Mouse (Mus musculus): ENCODE data around the gene Usp2. TPM values are rescaled to one million over a fixed set of nuclear protein-coding genes. Genes with fewer than 3 reads are reported as not detected.

Usp2 gene
- polyA plus RNA-seq, 1 experiment from 2014 or later, result 18.6 TPM

DNA sequence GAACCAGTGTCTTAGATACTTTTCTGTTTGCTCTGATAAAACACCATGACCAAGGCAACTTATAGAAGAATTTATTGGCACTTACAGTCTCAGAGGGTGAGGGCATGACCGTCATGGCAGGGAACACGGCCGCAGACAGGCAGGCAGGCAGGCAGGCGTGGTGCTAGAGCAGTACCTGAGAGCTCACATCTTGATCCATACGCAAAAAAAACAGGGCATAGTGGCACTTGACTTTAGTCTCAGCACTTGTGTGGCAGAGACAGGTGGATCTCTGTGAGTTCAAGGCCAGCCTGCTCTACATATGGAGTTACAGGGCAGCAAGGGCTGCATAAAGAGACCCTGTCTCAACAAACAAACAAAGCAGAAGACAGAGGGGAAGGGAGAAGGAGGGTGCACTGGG, 33.5 kb upstream of the Usp2 start:
- Histone ChIP-seq H3K4me1 (ENCODE audit: control insufficient read depth, insufficient read depth, low read depth, low read length) (no peaks in the 10 kb centered on the region), H3K4me2 (ENCODE audit: low read length) (no peak overlapping the region), H3K4me3 (ENCODE audit: low read length) (no peak overlapping the region), H3K9me3 (ENCODE audit: control insufficient read depth, low read length) (no peaks in the 10 kb centered on the region), H3K27me3 (replicated peaks; ENCODE audit: control insufficient read depth, insufficient read depth, low read length) (no peaks in the 10 kb centered on the region), H3K27ac (ENCODE audit: low read depth, low read length) (no peak overlapping the region), H3K36me3 (ENCODE audit: control insufficient read depth, insufficient read depth, low read length) (no peaks in the 10 kb centered on the region), H3K9ac (ENCODE audit: low read depth, low read length) (no peak overlapping the region)
- 90% methylated on average over 5 of the region's 5 CpGs for whole genome bisulfite sequencing
- no peak for ATAC-seq

DNA sequence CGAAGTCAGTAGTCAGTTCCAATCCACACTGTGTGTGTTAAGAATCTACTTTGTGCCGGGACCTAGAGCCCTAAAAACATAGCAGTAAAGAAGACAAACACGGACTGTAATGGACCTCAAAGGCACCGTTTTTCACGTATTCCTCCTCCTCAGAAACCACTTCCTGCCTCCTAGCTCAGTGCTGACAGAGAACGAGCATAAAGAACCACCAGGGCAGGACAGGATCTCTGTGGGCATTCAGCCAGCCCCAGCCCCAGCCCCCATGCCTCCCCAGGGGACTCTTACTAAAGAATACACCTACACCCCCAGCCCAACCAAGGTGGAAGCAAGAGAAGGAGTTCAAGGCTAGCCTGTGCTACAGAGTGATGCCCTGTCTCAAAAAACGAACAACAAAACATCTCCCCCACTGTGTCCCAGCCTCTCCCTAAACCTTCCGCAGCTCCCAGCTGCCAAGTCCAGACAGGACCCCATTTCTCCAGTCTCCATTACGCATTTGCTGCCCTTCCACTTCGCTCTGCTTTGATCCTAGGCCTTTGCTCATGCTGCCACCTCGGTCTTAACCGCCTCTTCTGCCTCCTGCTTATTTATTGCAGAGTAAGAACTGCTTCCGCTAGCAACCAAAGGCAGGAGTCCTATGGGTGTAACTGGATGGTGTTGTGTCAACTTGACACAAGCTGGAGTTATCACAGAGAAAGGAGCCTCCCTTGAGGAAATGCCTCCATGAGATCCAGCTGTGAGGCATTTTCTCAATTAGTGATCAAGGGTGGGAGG, 32.7 kb upstream of the Usp2 start:
- no peak overlapping the region for H3K4me2 ChIP-seq (ENCODE audit: low read length)
- WGBS, result 72% methylated on average over 13 of the region's 13 CpGs

DNA sequence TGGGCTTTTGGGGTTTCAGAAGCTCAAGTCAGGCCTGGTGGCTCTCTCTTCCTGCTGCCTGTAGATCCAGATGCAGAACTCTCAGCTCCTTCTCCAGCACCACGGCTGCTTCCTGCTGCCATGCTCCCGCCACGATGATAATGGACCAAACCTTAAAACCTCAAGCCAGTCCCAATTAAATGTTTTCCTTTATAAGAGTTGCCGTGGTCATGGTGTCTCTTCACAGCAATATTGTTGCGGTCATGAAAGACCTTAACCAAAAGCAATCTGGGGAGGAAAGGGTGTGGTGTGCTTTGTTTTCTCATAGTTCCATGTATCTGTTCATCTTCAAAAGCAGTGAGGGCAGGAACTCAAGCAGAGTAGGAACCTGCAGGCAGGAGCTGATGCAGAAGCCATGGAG, 29.7 kb upstream of the Usp2 start:
- Histone ChIP-seq H3K4me1 (ENCODE audit: control insufficient read depth, insufficient read depth, low read depth, low read length) (no peaks in the 10 kb centered on the region), H3K4me3 (ENCODE audit: low read length) (no peak overlapping the region), H3K36me3 (ENCODE audit: control insufficient read depth, insufficient read depth, low read length) (no peaks in the 10 kb centered on the region), H3K4me2 (ENCODE audit: low read length) (no peak overlapping the region), H3K9ac (ENCODE audit: low read depth, low read length) (no peak overlapping the region), H3K9me3 (ENCODE audit: control insufficient read depth, low read length) (no peaks in the 10 kb centered on the region), H3K27me3 (replicated peaks; ENCODE audit: control insufficient read depth, insufficient read depth, low read length) (no peaks in the 10 kb centered on the region), H3K27ac (ENCODE audit: low read depth, low read length) (no peak overlapping the region)
- ATAC-seq, result no peak
- 97% methylated on average over 5 of the region's 5 CpGs for WGBS

More for the DNA sequence above, 32.7 kb upstream of the Usp2 start:
- H3K4me1 ChIP-seq (ENCODE audit: control insufficient read depth, insufficient read depth, low read depth, low read length), result no peaks in the 10 kb centered on the region
- no peaks in the 10 kb centered on the region for H3K36me3 ChIP-seq (ENCODE audit: control insufficient read depth, insufficient read depth, low read length)
- ATAC-seq, result no peak
- H3K27ac ChIP-seq (ENCODE audit: low read depth, low read length), result no peak overlapping the region
- H3K4me3 ChIP-seq (ENCODE audit: low read length), result no peak overlapping the region
- H3K27me3 ChIP-seq (replicated peaks; ENCODE audit: control insufficient read depth, insufficient read depth, low read length), result no peaks in the 10 kb centered on the region
- H3K9ac ChIP-seq (ENCODE audit: low read depth, low read length), result no peak overlapping the region
- H3K9me3 ChIP-seq (ENCODE audit: control insufficient read depth, low read length), result no peaks in the 10 kb centered on the region

- WGBS, result 67% methylated on average over 7 of the region's 7 CpGs
- ATAC-seq, result no peak
- H3K27me3 ChIP-seq (replicated peaks; ENCODE audit: control insufficient read depth, insufficient read depth, low read length), result peaks cover 27% of the 10 kb centered on the region
- H3K4me3 ChIP-seq (ENCODE audit: low read length), result no peak overlapping the region
- H3K9me3 ChIP-seq (ENCODE audit: control insufficient read depth, low read length), result no peaks in the 10 kb centered on the region
- no peaks in the 10 kb centered on the region for H3K36me3 ChIP-seq (ENCODE audit: control insufficient read depth, insufficient read depth, low read length)
- H3K4me1 ChIP-seq (ENCODE audit: control insufficient read depth, insufficient read depth, low read depth, low read length), result peaks cover 12% of the 10 kb centered on the region
- H3K4me2 ChIP-seq (ENCODE audit: low read length), result no peak overlapping the region
- peak overlapping the region; percentile 67 for H3K27ac ChIP-seq (ENCODE audit: low read depth, low read length)
- H3K9ac ChIP-seq (ENCODE audit: low read depth, low read length), result no peak overlapping the region; the same call in 1 of the 2 replicates
These were observed 25.1 kb upstream of the Usp2 start for GRCm38 (mm10) chr9:44041511-44042395.

GRCm38 (mm10) chr9:44042396-44042680, 24.5 kb upstream of the Usp2 start:
- no peak overlapping the region for H3K27ac ChIP-seq (ENCODE audit: low read depth, low read length)
- no peaks in the 10 kb centered on the region for H3K36me3 ChIP-seq (ENCODE audit: control insufficient read depth, insufficient read depth, low read length)
- WGBS, result 83% methylated on average over 1 of the region's 1 CpGs
- no peaks in the 10 kb centered on the region for H3K9me3 ChIP-seq (ENCODE audit: control insufficient read depth, low read length)
- peaks cover 12% of the 10 kb centered on the region for H3K4me1 ChIP-seq (ENCODE audit: control insufficient read depth, insufficient read depth, low read depth, low read length)
- ATAC-seq, result no peak
- no peak overlapping the region for H3K9ac ChIP-seq (ENCODE audit: low read depth, low read length)
- peaks cover 27% of the 10 kb centered on the region for H3K27me3 ChIP-seq (replicated peaks; ENCODE audit: control insufficient read depth, insufficient read depth, low read length)
- H3K4me2 ChIP-seq (ENCODE audit: low read length), result no peak overlapping the region
- H3K4me3 ChIP-seq (ENCODE audit: low read length), result no peak overlapping the region

DNA sequence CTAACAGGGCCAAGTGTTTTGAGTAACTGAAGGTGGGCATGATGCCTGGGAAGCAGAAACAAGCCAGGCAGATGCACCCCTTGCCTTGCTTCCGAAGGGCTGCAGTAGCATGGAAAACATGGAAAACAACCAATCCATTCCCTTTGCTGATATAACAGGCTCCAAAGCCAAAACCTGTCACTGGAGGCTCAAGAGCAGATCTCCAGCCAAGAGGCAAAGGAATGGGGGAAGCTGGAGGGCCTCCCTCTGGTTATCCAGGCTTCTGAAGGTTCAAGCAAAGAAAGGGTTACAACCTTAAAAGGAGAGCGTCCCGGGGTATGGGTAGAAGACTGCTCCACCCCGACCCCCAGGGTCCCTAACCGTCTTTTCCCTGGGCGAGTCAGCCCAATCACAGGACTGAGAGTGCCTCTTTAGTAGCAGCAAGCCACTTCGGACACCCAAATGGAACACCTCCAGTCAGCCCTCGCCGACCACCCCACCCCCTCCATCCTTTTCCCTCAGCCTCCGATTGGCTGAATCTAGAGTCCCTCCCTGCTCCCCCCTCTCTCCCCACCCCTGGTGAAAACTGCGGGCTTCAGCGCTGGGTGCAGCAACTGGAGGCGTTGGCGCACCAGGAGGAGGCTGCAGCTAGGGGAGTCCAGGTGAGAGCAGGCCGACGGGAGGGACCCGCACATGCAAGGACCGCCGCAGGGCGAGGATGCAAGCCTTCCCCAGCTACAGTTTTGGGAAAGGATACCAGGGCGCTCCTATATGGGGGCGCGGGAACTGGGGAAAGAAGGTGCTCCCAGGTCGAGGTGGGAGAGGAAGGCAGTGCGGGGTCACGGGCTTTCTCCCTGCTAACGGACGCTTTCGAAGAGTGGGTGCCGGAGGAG, 23.7 kb upstream of the Usp2 start, which contains the start of gene Thy1:
Gene Thy1, plus strand, starts transcription at position 549 of the 872 bp plus-strand sequence.
- Histone ChIP-seq H3K4me2 (ENCODE audit: low read length) (peak within 1 kb of the TSS; percentile 82), H3K4me1 (ENCODE audit: control insufficient read depth, insufficient read depth, low read depth, low read length) (peaks cover 12% of the 10 kb centered on the region), H3K27ac (ENCODE audit: low read depth, low read length) (peak within 1 kb of the TSS; percentile 17; the same call in 1 of the 2 replicates), H3K36me3 (ENCODE audit: control insufficient read depth, insufficient read depth, low read length) (no peaks in the 10 kb centered on the region), H3K9ac (ENCODE audit: low read depth, low read length) (peak within 1 kb of the TSS; percentile 71), H3K27me3 (replicated peaks; ENCODE audit: control insufficient read depth, insufficient read depth, low read length) (peaks cover 27% of the 10 kb centered on the region), H3K4me3 (ENCODE audit: low read length) (peak within 1 kb of the TSS; percentile 56), H3K9me3 (ENCODE audit: control insufficient read depth, low read length) (no peaks in the 10 kb centered on the region)
- WGBS, result under 1% methylated on average over 30 of the region's 30 CpGs
- ATAC-seq, result peak; percentile 91

DNA sequence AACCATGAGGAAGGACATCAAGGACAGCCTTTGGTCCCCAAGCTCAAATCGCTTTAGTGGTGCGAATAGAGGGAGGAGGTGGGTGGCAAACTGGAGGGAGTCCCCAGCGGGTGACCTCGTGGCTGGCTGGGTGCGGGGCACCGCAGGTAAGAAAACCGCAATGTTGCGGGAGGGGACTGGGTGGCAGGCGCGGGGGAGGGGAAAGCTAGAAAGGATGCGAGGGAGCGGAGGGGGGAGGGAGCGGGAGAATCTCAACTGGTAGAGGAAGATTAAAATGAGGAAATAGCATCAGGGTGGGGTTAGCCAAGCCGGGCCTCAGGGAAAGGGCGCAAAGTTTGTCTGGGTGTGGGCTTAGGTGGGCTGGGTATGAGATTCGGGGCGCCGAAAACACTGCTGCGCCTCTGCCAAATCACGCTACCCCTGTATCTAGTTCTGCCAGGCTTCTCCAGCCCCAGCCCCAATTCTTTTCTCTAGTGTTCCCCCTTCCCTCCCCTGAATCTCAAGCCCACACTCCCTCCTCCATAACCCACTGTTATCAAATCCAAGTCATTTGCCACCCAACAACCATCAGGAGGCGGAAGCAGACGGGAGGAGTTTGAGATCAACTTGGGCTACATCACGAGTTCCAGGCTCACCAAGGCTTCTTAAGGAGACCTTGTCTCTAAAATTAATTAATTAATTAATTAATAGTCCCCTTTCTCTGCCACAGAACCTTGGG, 23.0 kb upstream of the Usp2 start:
- Histone ChIP-seq H3K4me1 (ENCODE audit: control insufficient read depth, insufficient read depth, low read depth, low read length) (peaks cover 12% of the 10 kb centered on the region), H3K4me2 (ENCODE audit: low read length) (peak overlapping the region; percentile 82), H3K9me3 (ENCODE audit: control insufficient read depth, low read length) (no peaks in the 10 kb centered on the region), H3K4me3 (ENCODE audit: low read length) (peak overlapping the region; percentile 56), H3K9ac (ENCODE audit: low read depth, low read length) (peak overlapping the region; percentile 71), H3K27ac (ENCODE audit: low read depth, low read length) (peak overlapping the region; percentile 17; the same call in 1 of the 2 replicates), H3K36me3 (ENCODE audit: control insufficient read depth, insufficient read depth, low read length) (no peaks in the 10 kb centered on the region), H3K27me3 (replicated peaks; ENCODE audit: control insufficient read depth, insufficient read depth, low read length) (peaks cover 27% of the 10 kb centered on the region)
- 6% methylated on average over 23 of the region's 23 CpGs for whole genome bisulfite sequencing
- peak; percentile 10; the same call in 1 of the 2 replicates for ATAC-seq

DNA sequence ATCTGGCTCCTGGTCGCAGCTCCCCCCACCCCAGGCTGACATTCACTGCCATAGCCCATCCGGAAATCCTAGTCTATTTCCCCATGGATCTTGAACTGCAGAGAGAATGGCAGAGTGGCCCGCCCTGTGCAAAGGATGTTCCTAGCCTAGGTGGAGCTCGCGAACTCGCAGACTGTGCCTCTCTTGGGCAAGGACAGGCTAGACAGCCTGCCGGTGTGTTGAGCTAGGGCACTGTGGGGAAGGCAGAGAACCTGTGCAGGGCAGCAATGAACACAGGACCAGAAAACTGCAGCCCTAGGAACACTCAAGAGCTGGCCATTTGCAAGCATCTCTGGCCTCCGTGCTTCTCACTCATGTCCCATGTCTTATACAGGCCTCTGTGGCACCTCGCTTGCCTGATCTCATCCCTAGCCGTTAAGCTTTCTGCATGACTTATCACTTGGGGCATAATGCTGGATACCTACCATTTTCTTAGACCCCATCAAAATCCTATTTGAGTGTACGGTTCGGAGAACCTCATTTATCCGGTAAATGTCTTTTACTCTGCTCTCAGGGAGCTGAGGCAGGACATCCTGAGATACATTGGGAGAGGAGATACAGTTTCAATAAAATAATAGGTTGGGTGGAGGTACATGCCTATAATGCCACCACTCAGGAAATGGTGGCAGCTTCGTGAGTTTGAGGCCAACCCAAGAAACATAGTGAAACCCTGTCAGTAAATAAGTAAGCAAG, 22.2 kb upstream of the Usp2 start:
- ATAC-seq, result no peak
- peak overlapping the region; percentile 56 for H3K4me3 ChIP-seq (ENCODE audit: low read length)
- H3K4me2 ChIP-seq (ENCODE audit: low read length), result peak overlapping the region; percentile 82
- 0 out of 2 replicates have a peak overlapping the region, but pooled peaks have one; percentile 13 for H3K9ac ChIP-seq (ENCODE audit: low read depth, low read length)
- no peaks in the 10 kb centered on the region for H3K9me3 ChIP-seq (ENCODE audit: control insufficient read depth, low read length)
- 44% methylated on average over 14 of the region's 14 CpGs for WGBS
- H3K27me3 ChIP-seq (replicated peaks; ENCODE audit: control insufficient read depth, insufficient read depth, low read length), result peaks cover 27% of the 10 kb centered on the region
- no peaks in the 10 kb centered on the region for H3K36me3 ChIP-seq (ENCODE audit: control insufficient read depth, insufficient read depth, low read length)
- H3K27ac ChIP-seq (ENCODE audit: low read depth, low read length), result no peak overlapping the region
- peaks cover 12% of the 10 kb centered on the region for H3K4me1 ChIP-seq (ENCODE audit: control insufficient read depth, insufficient read depth, low read depth, low read length)

Measured in hindbrain, embryonic 16.5 days (tissue).